Comparison of ENCODE assay signal across 11 mouse cellular contexts in the genomic region with DNA sequence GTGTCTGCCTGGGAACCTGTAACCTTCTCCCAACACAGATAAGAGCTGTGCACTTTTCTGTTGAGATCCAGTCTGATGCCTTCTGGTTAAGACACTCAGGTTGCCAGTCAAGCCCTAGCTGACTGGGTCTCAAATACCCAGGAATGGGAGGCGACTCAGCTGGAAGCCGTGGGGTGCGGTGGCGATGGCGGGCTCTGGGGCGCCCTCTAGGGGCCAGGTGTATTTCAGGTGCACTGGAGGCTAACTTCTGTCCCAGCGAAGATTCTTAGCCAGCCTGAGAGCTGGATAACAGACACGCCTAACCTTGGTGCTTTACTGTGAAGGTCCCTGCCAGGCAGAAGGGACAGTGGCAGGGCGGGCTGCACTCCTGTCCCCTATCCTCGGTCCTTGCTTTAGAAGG.
DNase-seq lines count a peak whose midpoint lies in the region; ATAC-seq and TF ChIP-seq lines count a peak whose summit lies in the region.
"Had no signal": no experiment of that assay in that cellular context is flagged by ENCODE, and none has a peak within 500 bp of the region (broad histone marks: within the 10 kb centered on the region; RNA-seq: fewer than 3 reads in every experiment).

No protein-coding gene starts in this region.

- ATAC-seq in lung, postnatal 0 days, result no peak
- no peak for ATAC-seq in intestine, embryonic 14.5 days (replicated peaks; ENCODE audit: low FRiP score, low TSS enrichment, low read depth)
- no peak for ATAC-seq in midbrain, embryonic 11.5 days (ENCODE audit: low FRiP score)

- no peak for TF ChIP-seq EP300 in lung, postnatal 0 days (IDR thresholded peaks at IDR 0.05)

- no peaks in the 10 kb centered on the region for H3K36me3 ChIP-seq in lung, postnatal 0 days (ENCODE audit: insufficient read depth, low read length)
- H3K36me3 ChIP-seq in intestine, embryonic 14.5 days (ENCODE audit: control insufficient read depth, insufficient read depth, low read length), result no peaks in the 10 kb centered on the region
- no peaks in the 10 kb centered on the region; the same call in 1 of the 2 replicates for H3K36me3 ChIP-seq in midbrain, embryonic 11.5 days (ENCODE audit: control insufficient read depth, insufficient read depth, low read length)
- H3K36me3 ChIP-seq: liver, embryonic 13.5 days; neural tube, embryonic 13.5 days had no signal

- peak; percentile 48 for TF ChIP-seq CTCF in gastrocnemius, adult 2 months (IDR thresholded peaks at IDR 0.05)
- TF ChIP-seq CTCF in lung, postnatal 0 days (IDR thresholded peaks at IDR 0.05), result peak; percentile 61

- no peaks in the 10 kb centered on the region for H3K4me1 ChIP-seq in lung, postnatal 0 days (ENCODE audit: insufficient read depth, low read depth, low read length)
- peaks cover 14% of the 10 kb centered on the region for H3K4me1 ChIP-seq in intestine, embryonic 14.5 days (replicated peaks; ENCODE audit: control insufficient read depth, insufficient read depth, low read length)
- peaks cover 7% of the 10 kb centered on the region; the same call in 1 of the 2 replicates for H3K4me1 ChIP-seq in midbrain, embryonic 11.5 days (ENCODE audit: control insufficient read depth, insufficient read depth, low read length)
- H3K4me1 ChIP-seq: liver, embryonic 13.5 days had no signal

- whole genome bisulfite sequencing in lung, postnatal 0 days, result 8% methylated on average over 10 of the region's 10 CpGs
- 13% methylated on average over 10 of the region's 10 CpGs for WGBS in intestine, embryonic 14.5 days
- 10% methylated on average over 10 of the region's 10 CpGs for WGBS in midbrain, embryonic 11.5 days

- H3K9me3 ChIP-seq in lung, postnatal 0 days (ENCODE audit: low read length), result no peaks in the 10 kb centered on the region
- no peaks in the 10 kb centered on the region for H3K9me3 ChIP-seq in intestine, embryonic 14.5 days (ENCODE audit: control insufficient read depth, low read length)
- no peaks in the 10 kb centered on the region for H3K9me3 ChIP-seq in midbrain, embryonic 11.5 days (ENCODE audit: control insufficient read depth, low read length)
- H3K9me3 ChIP-seq: liver, embryonic 13.5 days; neural tube, embryonic 13.5 days had no signal

- DNase-seq in gastrocnemius, adult 2 months, result no peak
- no peak for DNase-seq in gastrocnemius, postnatal 14 days
- no peak for DNase-seq in lung, postnatal 0 days (ENCODE audit: low spot score)
- DNase-seq in lung, adult 18-20 months, result no peak
- peak; percentile 76 for DNase-seq in intestine, embryonic 14.5 days (ENCODE audit: low spot score)
- peak; percentile 47 for DNase-seq in thymus, postnatal 14 days
- DNase-seq in cerebellum, adult 11 months, result no peak
- DNase-seq in midbrain, embryonic 11.5 days (ENCODE audit: low spot score, missing footprints), result no peak
- DNase-seq: heart, adult 11 months; liver, embryonic 13.5 days had no signal

- H3K27ac ChIP-seq in gastrocnemius, adult 2 months, result no peak overlapping the region
- no peak overlapping the region for H3K27ac ChIP-seq in lung, postnatal 0 days (ENCODE audit: low read length)
- H3K27ac ChIP-seq in intestine, embryonic 14.5 days (ENCODE audit: low read depth), result peak overlapping the region; percentile 96; the same call in 1 of the 2 replicates
- no peak overlapping the region for H3K27ac ChIP-seq in midbrain, embryonic 11.5 days (ENCODE audit: low read depth, low read length)
- H3K27ac ChIP-seq: liver, embryonic 13.5 days; neural tube, embryonic 13.5 days had no signal

- H3K27me3 ChIP-seq in lung, postnatal 0 days (replicated peaks; ENCODE audit: insufficient read depth, low read length), result 0 out of 2 replicates have a peak, but pooled peaks cover 18% of the 10 kb centered on the region
- H3K27me3 ChIP-seq in intestine, embryonic 14.5 days (replicated peaks; ENCODE audit: control insufficient read depth, insufficient read depth, low read length), result peaks cover 68% of the 10 kb centered on the region
- peaks cover 89% of the 10 kb centered on the region for H3K27me3 ChIP-seq in midbrain, embryonic 11.5 days (ENCODE audit: control insufficient read depth, insufficient read depth, low read length)

- peak overlapping the region; percentile 28; the same call in 1 of the 2 replicates for H3K4me2 ChIP-seq in lung, postnatal 0 days (replicated peaks; ENCODE audit: low read depth, low read length)
- H3K4me2 ChIP-seq in intestine, embryonic 14.5 days (ENCODE audit: low read length), result peak overlapping the region; percentile 32; the same call in 1 of the 2 replicates
- no peak overlapping the region for H3K4me2 ChIP-seq in midbrain, embryonic 11.5 days
- H3K4me2 ChIP-seq: liver, embryonic 13.5 days; neural tube, embryonic 13.5 days had no signal

- H3K4me3 ChIP-seq in gastrocnemius, adult 2 months, result no peak overlapping the region
- H3K4me3 ChIP-seq in lung, postnatal 0 days (ENCODE audit: low read depth, low read length), result no peak overlapping the region
- H3K4me3 ChIP-seq in intestine, embryonic 14.5 days (ENCODE audit: low read depth, low read length), result no peak overlapping the region
- H3K4me3 ChIP-seq in midbrain, embryonic 11.5 days (ENCODE audit: low read depth, low read length), result no peak overlapping the region
- H3K4me3 ChIP-seq: liver, embryonic 13.5 days; neural tube, embryonic 13.5 days had no signal

- intact Hi-C loops in gastrocnemius, adult 2 months (cut with DNase I), result no loop called here
- intact Hi-C loops in gastrocnemius, postnatal 14 days (cut with DNase I; ENCODE audit: low total_unique reads), result no loop called here

- H3K9ac ChIP-seq in lung, postnatal 0 days (replicated peaks; ENCODE audit: low read depth), result no peak overlapping the region
- no peak overlapping the region for H3K9ac ChIP-seq in intestine, embryonic 14.5 days (ENCODE audit: low read length)
- H3K9ac ChIP-seq in midbrain, embryonic 11.5 days (ENCODE audit: low read length), result no peak overlapping the region
- H3K9ac ChIP-seq: liver, embryonic 13.5 days; neural tube, embryonic 13.5 days had no signal

Comparison
In these comparisons a context has a peak if more than half of its experiments do, and no peak if none do; other contexts are left out.
1. DNase-seq: peak in intestine, embryonic 14.5 days (single experiment) and thymus, postnatal 14 days (single experiment); none in gastrocnemius, adult 2 months (single experiment), gastrocnemius, postnatal 14 days (single experiment), lung, postnatal 0 days (single experiment), lung, adult 18-20 months (0 of 2), cerebellum, adult 11 months (single experiment) and midbrain, embryonic 11.5 days (single experiment).